Mouse (Mus musculus) bone marrow, adult 2 months (tissue): ENCODE data around the gene Specc1. TPM values are rescaled to one million over a fixed set of nuclear protein-coding genes. Genes with fewer than 3 reads are reported as not detected.
A peak's percentile ranks its signal among the peaks of the same experiment; 100 is the strongest.

ENCODE experiments used
- H3K27ac ChIP-seq: fragments of 200-500 bp; 2 replicates; pipeline ENCODE4 v1.5.1; 2012; ENCODE audit warnings: low read depth, mild to moderate bottlenecking, control low read depth, inconsistent platforms, low read length; ENCODE audit not compliant: control insufficient read depth, poor library complexity, insufficient read depth
- H3K4me1 ChIP-seq: fragments of 200-500 bp; 2 replicates; pipeline ENCODE4 v1.6.1; 2011; ENCODE audit warnings: low read length; ENCODE audit not compliant: control insufficient read depth, insufficient read depth
- H3K4me3 ChIP-seq: fragments of 200-500 bp; replicated peaks from 2 replicates; pipeline ENCODE3; 2011; ENCODE audit warnings: mild to moderate bottlenecking, low read depth, low read length, control low read depth; ENCODE audit not compliant: control insufficient read depth
- CTCF ChIP-seq: fragments of 200-500 bp; IDR thresholded peaks from 2 replicates; pipeline ENCODE4 v1.5.1; 2011; ENCODE audit warnings: low read length, control low read depth; ENCODE audit not compliant: control insufficient read depth, insufficient read depth
- POLR2A ChIP-seq: fragments of 200-500 bp; IDR thresholded peaks from 2 replicates; pipeline ENCODE4 v1.6.1; 2011; ENCODE audit warnings: low read depth, mild to moderate bottlenecking, control low read depth, low read length, borderline replicate concordance; ENCODE audit not compliant: control insufficient read depth
- WGBS: fragments of 180-500 bp; shearing (Covaris S2); methylation state at CpG from one replicate; pipeline ENCODE4 v1.1.7; 2018; 5-methylcytosine and 5-hydroxymethylcytosine counted together
- polyA plus RNA-seq: library from polyadenylated mRNA; stranded (reverse); fragments of >200 nt; gene quantifications from 2 replicates; pipeline ENCODE4 v1.2.4, GENCODE M21; 2011; ENCODE audit warnings: low replicate concordance; ENCODE audit not compliant: missing spikeins, insufficient read depth, insufficient read length

Specc1 gene
- polyA plus RNA-seq, 1 experiment, result 73.8 TPM

GRCm38 (mm10) chr11:62029171-62029570 is 72.6 kb downstream of the Specc1 start:
- TF ChIP-seq CTCF (no peak), POLR2A (no peak)
- 96% methylated on average over 9 of the region's 9 CpGs for WGBS
- H3K4me1 ChIP-seq, result peaks cover 1% of the 10 kb centered on the region; the same call in 1 of the 2 replicates

DNA sequence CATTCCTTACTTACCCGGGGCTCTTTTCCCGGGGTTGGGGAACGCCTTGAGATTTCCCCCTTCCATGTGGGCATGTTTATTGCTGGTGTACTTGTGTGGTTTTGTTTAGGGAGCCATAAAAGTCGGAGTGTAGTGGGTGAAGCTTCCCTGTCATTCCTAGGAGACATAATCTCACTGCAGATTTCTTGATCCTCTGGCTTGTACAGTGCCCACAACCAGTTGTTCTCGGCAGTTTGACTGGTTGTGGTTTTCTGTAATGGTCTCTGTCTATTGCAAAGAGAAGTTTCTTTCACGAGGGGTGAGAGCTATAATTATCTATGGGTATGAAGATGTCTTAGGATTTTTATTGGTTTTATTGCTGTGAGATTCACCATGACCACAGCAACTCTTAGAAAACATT is 78.0 kb downstream of the Specc1 start:
- WGBS, result 74% methylated on average over 6 of the region's 6 CpGs
- no peak for TF ChIP-seq CTCF
- TF ChIP-seq POLR2A, result no peak
- H3K27ac ChIP-seq, result no peak overlapping the region
- no peaks in the 10 kb centered on the region for H3K4me1 ChIP-seq
- no peak overlapping the region for H3K4me3 ChIP-seq

More at GRCm38 (mm10) chr11:62029171-62029570, 72.6 kb downstream of the Specc1 start:
- no peak overlapping the region for H3K27ac ChIP-seq
- H3K4me3 ChIP-seq, result no peak overlapping the region

DNA sequence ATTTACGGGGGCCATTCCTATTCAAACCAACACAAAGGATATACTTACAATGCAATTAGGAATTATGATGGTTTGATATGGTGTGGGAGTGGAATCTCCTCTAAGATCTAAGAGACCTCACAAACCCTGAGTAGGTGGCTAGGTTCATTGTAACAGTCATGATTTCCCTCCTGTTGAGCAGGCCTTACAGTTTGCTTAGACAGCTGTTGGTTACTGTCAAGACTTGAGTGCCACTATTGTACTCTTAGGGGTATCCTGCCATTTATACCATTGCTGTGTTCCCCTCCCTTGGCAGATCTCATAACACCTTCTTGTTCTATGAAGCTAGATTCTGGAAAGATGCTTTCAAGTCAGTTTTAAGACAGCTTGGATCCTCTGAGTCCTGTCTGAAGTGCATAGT is 78.7 kb downstream of the Specc1 start:
- TF ChIP-seq POLR2A (no peak), CTCF (no peak)
- no peak overlapping the region for H3K27ac ChIP-seq
- no peaks in the 10 kb centered on the region for H3K4me1 ChIP-seq
- H3K4me3 ChIP-seq, result no peak overlapping the region
- 100% methylated on average over 1 of the region's 1 CpGs for WGBS

- no peak overlapping the region for H3K27ac ChIP-seq
- WGBS, result 86% methylated on average over 2 of the region's 2 CpGs
- TF ChIP-seq POLR2A (no peak), CTCF (no peak)
- H3K4me1 ChIP-seq, result no peaks in the 10 kb centered on the region
- no peak overlapping the region for H3K4me3 ChIP-seq
Observed at GRCm38 (mm10) chr11:62040122-62040521, 83.6 kb downstream of the Specc1 start.

GRCm38 (mm10) chr11:62044627-62045026 is 88.1 kb downstream of the Specc1 start:
- Histone ChIP-seq H3K4me3 (no peak overlapping the region), H3K4me1 (no peaks in the 10 kb centered on the region; the same call in 1 of the 2 replicates), H3K27ac (no peak overlapping the region)
- no peak for TF ChIP-seq POLR2A
- TF ChIP-seq CTCF, result peak; percentile 25; the same call in 1 of the 2 replicates
- WGBS, result 66% methylated on average over 3 of the region's 3 CpGs

DNA sequence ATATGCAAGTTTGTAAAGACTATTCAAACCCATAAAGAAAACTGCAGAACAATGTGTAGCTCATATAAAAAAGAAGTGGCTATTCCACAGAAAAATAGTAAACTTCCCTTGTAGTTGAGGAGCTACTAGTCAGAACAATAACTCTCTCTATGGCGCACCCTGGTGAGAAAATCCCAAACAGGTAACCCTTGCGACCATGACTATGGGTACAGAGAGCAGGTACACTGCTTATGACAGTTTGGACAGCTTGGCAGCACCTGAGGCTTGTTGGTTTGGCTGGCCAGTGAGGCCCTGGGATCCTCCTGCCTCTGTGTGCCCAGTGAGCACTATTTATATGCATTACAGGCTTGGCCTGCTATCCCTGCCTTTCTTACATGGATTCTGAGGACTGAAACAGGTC is 89.4 kb downstream of the Specc1 start:
- H3K4me1 ChIP-seq, result no peaks in the 10 kb centered on the region; the same call in 1 of the 2 replicates
- no peak for TF ChIP-seq POLR2A
- no peak for TF ChIP-seq CTCF
- H3K27ac ChIP-seq, result no peak overlapping the region
- H3K4me3 ChIP-seq, result no peak overlapping the region
- WGBS, result 87% methylated on average over 2 of the region's 2 CpGs

GRCm38 (mm10) chr11:62047817-62048640 is 91.5 kb downstream of the Specc1 start:
- WGBS, result 55% methylated on average over 9 of the region's 9 CpGs

DNA sequence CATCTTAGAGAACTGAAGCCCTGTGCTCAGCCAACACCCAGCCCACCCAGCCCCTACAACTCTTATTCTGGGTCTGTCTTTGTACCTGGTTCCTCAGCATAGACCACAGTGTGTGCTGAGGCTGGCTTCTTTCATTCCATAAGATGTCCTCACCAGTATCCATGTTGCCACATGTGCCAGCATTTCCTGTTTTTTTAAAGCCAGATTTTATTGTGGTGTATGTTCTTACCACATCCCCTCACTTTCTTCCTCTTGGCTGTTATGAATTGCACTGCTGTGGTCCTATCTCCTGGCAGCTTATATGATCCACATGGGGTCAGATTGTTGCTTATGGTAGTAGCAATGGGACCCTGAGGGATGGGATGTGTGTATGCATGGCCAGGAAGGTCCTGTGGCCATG is 92.6 kb downstream of the Specc1 start:
- TF ChIP-seq CTCF (no peak), POLR2A (no peak)
- H3K4me3 ChIP-seq, result no peak overlapping the region
- H3K27ac ChIP-seq, result no peak overlapping the region
- no peaks in the 10 kb centered on the region; the same call in 1 of the 2 replicates for H3K4me1 ChIP-seq

More at GRCm38 (mm10) chr11:62047817-62048640, 91.5 kb downstream of the Specc1 start:
- Histone ChIP-seq H3K27ac (no peak overlapping the region), H3K4me3 (no peak overlapping the region), H3K4me1 (no peaks in the 10 kb centered on the region; the same call in 1 of the 2 replicates)
- TF ChIP-seq POLR2A (no peak), CTCF (peak; percentile 76)
